Mouse (Mus musculus) stomach, postnatal 0 days (tissue): ENCODE measurements around the gene Ern1.

Experiments used
- CTCF ChIP-seq: IDR thresholded peaks from 2 replicates; pipeline ENCODE4 v1.5.1; 2016; ENCODE audit warnings: antibody characterized with exemption, low read depth, mild to moderate bottlenecking, moderate library complexity
- EP300 ChIP-seq: optimal IDR thresholded peaks from 2 replicates; pipeline ENCODE3; 2016; ENCODE audit warnings: antibody characterized with exemption

DNA sequence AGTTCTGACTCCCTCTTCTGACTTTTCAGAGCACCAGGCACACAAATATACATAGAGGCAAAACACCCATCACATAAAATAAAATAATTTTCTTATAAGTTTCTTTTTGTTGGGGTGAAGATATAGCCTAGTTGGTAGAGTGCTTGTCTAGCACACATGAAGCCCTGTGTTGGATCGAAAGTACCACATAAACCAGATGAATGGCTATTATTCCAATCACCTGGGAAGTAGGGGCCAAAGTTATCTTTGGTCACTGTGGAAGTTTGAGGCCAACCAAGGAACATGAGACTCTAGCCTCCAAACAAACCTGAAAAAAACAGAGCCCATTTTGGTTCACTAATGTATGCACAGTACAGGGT lies 22.1 kb downstream of the Ern1 start:
- TF ChIP-seq CTCF: no peak
- no peak for TF ChIP-seq EP300
